Mouse (Mus musculus) ovary, adult 18-20 months (tissue): ENCODE data around the gene Haghl.

Source experiments
- DNase-seq: peaks from one replicate; pipeline ENCODE4 v3.0.0; 2022; ENCODE audit warnings: low spot score, mixed read lengths

The Haghl gene

GRCm38 (mm10) chr17:25786781-25787504 lies 1.5 kb upstream of the Haghl start:
- DNase-seq, result no peak

GRCm38 (mm10) chr17:25786280-25786679 lies 807 bp upstream of the Haghl start, which contains the start of gene Ccdc78:
Ccdc78 (plus strand) TSS chr17:25786580.
- no peak for DNase-seq

- no peak for DNase-seq
These were observed 1.5 kb downstream of the Haghl start for GRCm38 (mm10) chr17:25783861-25784574.

- no peak for DNase-seq
These were observed 2.4 kb downstream of the Haghl start for GRCm38 (mm10) chr17:25783086-25783485.

GRCm38 (mm10) chr17:25781339-25781738 lies 4.1 kb downstream of the Haghl start:
- no peak for DNase-seq

- DNase-seq, result no peak
These were observed 7.5 kb downstream of the Haghl start for GRCm38 (mm10) chr17:25777948-25778347.

GRCm38 (mm10) chr17:25775318-25776062 lies 10.0 kb downstream of the Haghl start:
- DNase-seq, result no peak

GRCm38 (mm10) chr17:25773549-25774120 lies 11.8 kb downstream of the Haghl start, which contains the start of gene Narfl:
Narfl (plus strand) TSS chr17:25773776.
- DNase-seq, result peak; percentile 92

- no peak for DNase-seq
These were observed 16.1 kb downstream of the Haghl start for GRCm38 (mm10) chr17:25769331-25769730.

GRCm38 (mm10) chr17:25765886-25766285 lies 19.6 kb downstream of the Haghl start:
- DNase-seq, result no peak

GRCm38 (mm10) chr17:25762591-25762990 lies 22.9 kb downstream of the Haghl start:
- DNase-seq, result no peak

GRCm38 (mm10) chr17:25761561-25761970 lies 23.9 kb downstream of the Haghl start:
- DNase-seq, result no peak

- no peak for DNase-seq
These were observed 25.3 kb downstream of the Haghl start for GRCm38 (mm10) chr17:25760148-25760547.

- no peak for DNase-seq
These were observed 27.8 kb downstream of the Haghl start for GRCm38 (mm10) chr17:25757691-25758090.

GRCm38 (mm10) chr17:25756378-25757242 lies 28.9 kb downstream of the Haghl start:
- no peak for DNase-seq

- no peak for DNase-seq
These were observed 29.7 kb downstream of the Haghl start for GRCm38 (mm10) chr17:25755627-25756377.

GRCm38 (mm10) chr17:25755086-25755485 lies 30.4 kb downstream of the Haghl start:
- no peak for DNase-seq

GRCm38 (mm10) chr17:25754241-25754640 lies 31.2 kb downstream of the Haghl start, which contains the start of gene Msln:
Msln (minus strand) TSS chr17:25754378.
- DNase-seq, result no peak

GRCm38 (mm10) chr17:25751446-25751845 lies 34.0 kb downstream of the Haghl start:
- no peak for DNase-seq

- no peak for DNase-seq
These were observed 36.2 kb downstream of the Haghl start for GRCm38 (mm10) chr17:25749314-25749713.
